Mouse (Mus musculus): ENCODE data around the gene Gm20388.

- no peak for TF ChIP-seq POLR2A (IDR thresholded peaks at IDR 0.05; ENCODE audit: low read depth, low read length)
- TF ChIP-seq CTCF (conservative IDR thresholded peaks at IDR 0.05; ENCODE audit: insufficient read depth, insufficient read length, low read depth, low read length), result no peak
Measured at GRCm38 (mm10) chr8:123245543-123245942, 3334.9 kb downstream of the Gm20388 start.

Measured in kidney, adult 2 months (tissue).